Mouse (Mus musculus) cerebellum, adult 2 months (tissue): ENCODE data around the gene Prkcg.

Experiments
- CTCF ChIP-seq: fragments of 200-500 bp; IDR thresholded peaks from 2 replicates; pipeline ENCODE4 v1.5.1; 2011; ENCODE audit warnings: low read depth, mild to moderate bottlenecking, control low read depth, low read length, moderate library complexity, borderline replicate concordance; ENCODE audit not compliant: insufficient read depth
- POLR2A ChIP-seq: fragments of 200-500 bp; IDR thresholded peaks from 2 replicates; pipeline ENCODE4 v1.6.1; 2011; ENCODE audit warnings: low read length, control low read depth, borderline replicate concordance; ENCODE audit not compliant: insufficient read depth

- TF ChIP-seq POLR2A, result no peak
- no peak for TF ChIP-seq CTCF
Observed at GRCm38 (mm10) chr7:3370407-3370806, 81.4 kb downstream of the Prkcg start.
